Mouse (Mus musculus) C2C12 (cell line): ENCODE measurements around the gene Tbata. TPM values are rescaled to one million over a fixed set of nuclear protein-coding genes. Genes with fewer than 3 reads are reported as not detected.

Experiments
- H3K27me3 ChIP-seq: one replicate; pipeline ENCODE4 v1.6.1; 2011; ENCODE audit not compliant: control insufficient read depth, insufficient read depth, insufficient read length
- H3K36me3 ChIP-seq: one replicate; pipeline ENCODE4 v1.6.1; 2011; ENCODE audit not compliant: control insufficient read depth, insufficient read depth
- H3K4me3 ChIP-seq: one replicate; pipeline ENCODE4 v1.5.1; 2011; ENCODE audit warnings: mild to moderate bottlenecking, control low read depth; ENCODE audit not compliant: poor library complexity, insufficient read depth, severe bottlenecking
- H3K79me2 ChIP-seq: one replicate; pipeline ENCODE4 v1.6.1; 2011; ENCODE audit not compliant: control insufficient read depth, insufficient read depth
- H3K79me3 ChIP-seq: one replicate; pipeline ENCODE4 v1.6.1; 2011; ENCODE audit warnings: low read depth, control low read depth
- H3ac ChIP-seq: one replicate; pipeline ENCODE3; 2011; ENCODE audit warnings: low read depth; ENCODE audit not compliant: control insufficient read depth, insufficient read length
- CEBPB ChIP-seq: IDR thresholded peaks from one replicate; pipeline ENCODE4 v1.6.1; 2011; ENCODE audit warnings: low read depth, mild to moderate bottlenecking, control low read depth, moderate library complexity
- CTCF ChIP-seq: IDR thresholded peaks from one replicate; pipeline ENCODE4 v1.5.1; 2011; ENCODE audit not compliant: control insufficient read depth, insufficient read depth, insufficient read length
- FOSL1 ChIP-seq: IDR thresholded peaks from one replicate; pipeline ENCODE4 v1.8.0; 2011; ENCODE audit warnings: mild to moderate bottlenecking, low read length; ENCODE audit not compliant: poor library complexity, insufficient read depth, severe bottlenecking
- MAX ChIP-seq: IDR thresholded peaks from one replicate; pipeline ENCODE4 v1.6.1; 2011; ENCODE audit warnings: mild to moderate bottlenecking, control low read depth
- MYOD1 ChIP-seq: IDR thresholded peaks from one replicate; pipeline ENCODE4 v1.6.1; 2011; ENCODE audit warnings: low read depth; ENCODE audit not compliant: control insufficient read depth, insufficient read length
- MYOG ChIP-seq: IDR thresholded peaks from one replicate; pipeline ENCODE4 v1.6.1; 2011; ENCODE audit not compliant: control insufficient read depth, insufficient read length; ENCODE audit errors: extremely low read depth
- USF1 ChIP-seq: IDR thresholded peaks from one replicate; pipeline ENCODE4 v1.6.1; 2011; ENCODE audit warnings: low read depth, mild to moderate bottlenecking, control low read depth, moderate library complexity
- polyA plus RNA-seq: library from polyadenylated mRNA; unstranded; fragments of >200 nt; fragmentation: generic; extraction: Trizol; gene quantifications from one replicate; pipeline ENCODE4 v1.2.1, GENCODE M21; 2012; ENCODE audit warnings: missing spikeins

Tbata gene
- polyA plus RNA-seq, 1 experiment = not detected

DNA sequence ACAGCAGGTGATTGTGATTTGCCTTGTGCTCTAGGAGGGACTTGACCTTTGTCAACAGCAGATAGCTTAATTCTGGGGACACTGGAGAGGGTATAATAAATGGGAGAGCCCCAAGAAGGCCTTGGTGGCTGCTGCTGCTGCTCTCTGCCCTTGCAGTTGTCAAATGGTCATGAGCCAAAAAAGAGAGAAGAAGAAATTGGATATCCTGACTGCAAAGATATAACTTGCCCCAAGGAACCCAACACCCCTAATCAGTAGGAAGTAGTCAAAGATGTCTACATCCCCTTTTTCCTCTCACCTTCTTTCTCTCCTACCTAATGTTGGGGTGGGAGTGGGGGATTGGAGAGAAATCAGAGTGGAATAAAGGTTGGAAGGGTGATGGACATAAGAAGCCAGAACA, 19.6 kb upstream of the Tbata start:
- Histone ChIP-seq H3K79me3 (no peaks in the 10 kb centered on the region), H3ac (no peak overlapping the region), H3K79me2 (peaks cover 2% of the 10 kb centered on the region), H3K27me3 (no peaks in the 10 kb centered on the region), H3K36me3 (no peaks in the 10 kb centered on the region), H3K4me3 (no peak overlapping the region)
- no peak for TF ChIP-seq CEBPB
- TF ChIP-seq FOSL1 = no peak

DNA sequence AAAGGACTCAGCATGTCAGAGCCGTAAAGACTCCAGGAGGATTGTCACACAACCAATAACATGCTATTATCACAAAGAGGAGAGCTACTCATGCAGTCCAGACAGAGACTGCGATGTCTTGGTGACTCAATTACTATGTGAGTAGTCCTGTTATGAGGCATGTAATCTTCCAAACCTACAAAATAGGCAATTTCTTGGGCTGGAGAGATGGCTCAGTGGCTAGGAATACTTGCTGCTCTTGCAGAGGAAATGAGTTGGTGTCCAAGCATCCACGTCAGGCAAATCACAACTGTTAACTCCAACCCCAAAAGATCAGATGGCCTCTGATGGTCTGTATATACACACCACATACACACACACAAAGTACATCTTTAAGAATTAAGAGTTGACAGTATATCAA, 16.1 kb upstream of the Tbata start:
- H3K36me3 ChIP-seq = no peaks in the 10 kb centered on the region

DNA sequence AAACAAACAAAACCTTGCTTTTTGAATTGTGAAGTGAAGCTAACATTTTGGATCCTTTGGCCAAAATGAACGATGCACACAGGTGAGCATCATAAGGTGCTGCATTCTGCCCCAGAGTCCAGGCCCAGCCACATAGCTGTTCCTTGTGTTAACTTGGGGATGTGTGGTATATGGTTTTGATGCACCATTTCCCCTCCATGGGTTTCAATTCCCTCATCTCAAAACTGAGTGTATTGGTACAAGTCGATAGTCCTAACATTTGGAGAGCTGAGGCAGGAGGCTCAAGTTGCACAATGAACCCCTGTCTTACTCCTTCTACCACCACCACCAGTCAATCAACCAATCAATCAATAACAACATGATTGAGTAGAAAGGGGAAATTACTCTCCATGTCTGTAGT, 15.3 kb upstream of the Tbata start:
- H3K79me3 ChIP-seq = no peaks in the 10 kb centered on the region
- H3K27me3 ChIP-seq = no peaks in the 10 kb centered on the region
- no peaks in the 10 kb centered on the region for H3K36me3 ChIP-seq
- no peak overlapping the region for H3ac ChIP-seq
- H3K79me2 ChIP-seq = no peaks in the 10 kb centered on the region
- H3K4me3 ChIP-seq = no peak overlapping the region
- TF ChIP-seq MAX (no peak), MYOD1 (no peak), CTCF (no peak), USF1 (no peak), MYOG (no peak), CEBPB (no peak), FOSL1 (no peak)

More for the DNA sequence above, 16.1 kb upstream of the Tbata start:
- H3K4me3 ChIP-seq = no peak overlapping the region
- no peak overlapping the region for H3ac ChIP-seq
- no peak for TF ChIP-seq MYOG
- no peaks in the 10 kb centered on the region for H3K27me3 ChIP-seq
- no peaks in the 10 kb centered on the region for H3K79me2 ChIP-seq
- no peaks in the 10 kb centered on the region for H3K79me3 ChIP-seq

DNA sequence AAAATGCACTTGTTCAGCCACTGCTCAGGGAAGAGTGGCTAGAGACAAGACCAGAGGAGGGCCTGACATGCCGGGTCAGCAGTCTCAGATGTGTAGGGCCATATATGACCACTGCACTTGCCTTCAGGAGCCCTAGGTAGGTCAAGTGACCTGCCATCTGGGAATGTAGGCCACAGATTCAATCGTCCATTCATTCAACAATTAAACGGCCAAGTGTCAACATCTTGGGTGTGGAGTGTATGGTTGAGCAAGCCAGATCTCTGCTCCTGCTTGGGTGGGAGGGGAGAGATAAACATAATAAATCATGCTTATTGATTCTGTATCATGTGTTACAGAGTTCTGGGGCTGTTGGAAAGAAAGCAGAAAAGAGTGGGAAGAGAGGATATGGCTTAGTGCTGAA, 13.2 kb upstream of the Tbata start:
- H3K36me3 ChIP-seq = no peaks in the 10 kb centered on the region
- TF ChIP-seq CEBPB (no peak), FOSL1 (no peak), MAX (no peak), MYOD1 (no peak), USF1 (no peak), CTCF (no peak), MYOG (no peak)
- no peaks in the 10 kb centered on the region for H3K79me3 ChIP-seq
- no peak overlapping the region for H3K4me3 ChIP-seq
- H3K79me2 ChIP-seq = no peaks in the 10 kb centered on the region
- H3ac ChIP-seq = no peak overlapping the region
- no peaks in the 10 kb centered on the region for H3K27me3 ChIP-seq

DNA sequence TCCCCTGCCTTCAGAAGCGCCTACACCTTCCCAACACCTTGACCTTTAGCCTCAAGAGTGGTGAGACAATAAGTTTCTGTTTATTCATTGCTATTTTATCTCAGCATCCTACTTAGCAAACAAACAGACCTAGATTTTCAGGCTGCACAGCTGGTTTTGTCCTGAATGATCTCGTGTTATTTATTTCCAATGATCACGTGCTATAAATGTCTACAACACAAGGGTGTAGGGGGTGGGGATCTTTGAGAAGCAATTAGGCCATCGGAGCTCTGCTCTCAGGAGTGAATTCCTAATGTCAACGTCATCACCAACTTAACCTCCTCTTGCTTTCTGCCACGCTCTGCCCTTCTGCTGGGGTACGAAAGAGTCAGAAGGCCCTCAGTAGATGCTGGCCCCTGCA, 11.7 kb upstream of the Tbata start:
- Histone ChIP-seq H3K4me3 (no peak overlapping the region), H3K27me3 (no peaks in the 10 kb centered on the region), H3K79me3 (no peaks in the 10 kb centered on the region), H3ac (no peak overlapping the region), H3K36me3 (no peaks in the 10 kb centered on the region), H3K79me2 (no peaks in the 10 kb centered on the region)
- TF ChIP-seq MYOG = no peak
- no peak for TF ChIP-seq MYOD1
- TF ChIP-seq CTCF = no peak
- TF ChIP-seq FOSL1 = no peak
- TF ChIP-seq MAX = no peak
- TF ChIP-seq CEBPB = no peak
- no peak for TF ChIP-seq USF1

DNA sequence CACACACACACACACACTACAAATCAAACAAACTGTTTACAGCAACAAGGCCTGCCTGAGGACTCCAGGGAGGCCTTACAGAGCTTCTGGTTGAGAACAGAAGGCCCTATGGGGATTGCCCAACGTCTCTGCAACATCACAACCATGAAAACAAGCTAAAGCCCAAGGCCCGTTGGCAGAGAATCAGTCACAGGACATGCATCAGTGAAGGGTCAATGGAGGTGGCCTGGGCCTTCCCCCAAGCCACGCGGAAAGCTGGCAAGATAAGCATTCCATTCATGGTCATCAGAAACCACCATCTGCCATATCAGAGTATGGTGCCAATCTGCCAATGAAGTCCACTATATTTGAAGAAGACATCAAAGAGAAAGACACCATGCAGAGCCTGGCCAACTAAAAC, 11.1 kb upstream of the Tbata start:
- no peaks in the 10 kb centered on the region for H3K79me3 ChIP-seq
- H3K4me3 ChIP-seq = no peak overlapping the region
- no peaks in the 10 kb centered on the region for H3K27me3 ChIP-seq
- no peak overlapping the region for H3ac ChIP-seq
- H3K36me3 ChIP-seq = no peaks in the 10 kb centered on the region
- TF ChIP-seq USF1 (no peak), MAX (no peak), FOSL1 (no peak), MYOG (no peak), MYOD1 (no peak), CEBPB (no peak), CTCF (no peak)
- H3K79me2 ChIP-seq = no peaks in the 10 kb centered on the region
